ENCODE assay signal across 15 mouse cellular contexts in genomic region chr4:94725799-94726198, GRCm38 (mm10). TPM values are rescaled to one million over a fixed set of nuclear protein-coding genes. Genes with fewer than 3 reads are reported as not detected.
DNase-seq lines count a peak whose midpoint lies in the region; ATAC-seq and TF ChIP-seq lines count a peak whose summit lies in the region.
"Had no signal": no experiment of that assay in that cellular context is flagged by ENCODE, and none has a peak within 500 bp of the region (broad histone marks: within the 10 kb centered on the region; RNA-seq: fewer than 3 reads in every experiment).

No protein-coding gene starts in this region.

- H3K4me1 ChIP-seq in heart, embryonic 10.5 days = peaks cover 14% of the 10 kb centered on the region
- peaks cover 13% of the 10 kb centered on the region; the same call in 1 of the 2 replicates for H3K4me1 ChIP-seq in heart, embryonic 15.5 days (replicated peaks)
- peaks cover under 1% of the 10 kb centered on the region; the same call in 1 of the 2 replicates for H3K4me1 ChIP-seq in lung, postnatal 0 days (ENCODE audit: insufficient read depth, low read depth, low read length)
- H3K4me1 ChIP-seq: forebrain, embryonic 10.5 days; neural tube, embryonic 13.5 days had no signal

- 0 out of 2 replicates have a peak, but pooled peaks have one; percentile 70 for ATAC-seq in heart, embryonic 15.5 days (replicated peaks; ENCODE audit: insufficient number of reproducible peaks, insufficient read depth, low FRiP score, low read depth)
- peak; percentile 68; the same call in 1 of the 2 replicates for ATAC-seq in lung, postnatal 0 days
- no peak for ATAC-seq in megakaryocyte progenitor cell, adult 5-6 weeks (replicated peaks; ENCODE audit: poor library complexity)

- intact Hi-C loops in left cerebral cortex, postnatal 36 days (cut with DNase I) = no loop called here

- DNase-seq in heart, adult 11 months = peak; percentile 97
- no peak for DNase-seq in heart, adult 8-10 months (ENCODE audit: low spot score)
- DNase-seq in heart, embryonic 10.5 days (ENCODE audit: low spot score) = no peak
- DNase-seq in lung, postnatal 0 days (ENCODE audit: low spot score) = peak; percentile 43
- no peak for DNase-seq in left cerebral cortex, postnatal 36 days (ENCODE audit: low spot score in 2 of 2)
- DNase-seq in cerebellum, adult 9-11 months = no peak
- DNase-seq: cerebellum, adult 8-10 months; kidney, postnatal 14 days; left cerebral cortex, postnatal 4 days had no signal

- no peak overlapping the region for H3K9ac ChIP-seq in heart, embryonic 15.5 days
- no peak overlapping the region for H3K9ac ChIP-seq in lung, postnatal 0 days (replicated peaks; ENCODE audit: low read depth)
- H3K9ac ChIP-seq: liver, embryonic 14.5 days; neural tube, embryonic 13.5 days had no signal

- 0 out of 2 replicates have a peak overlapping the region, but pooled peaks have one; percentile 4 for H3K27ac ChIP-seq in heart, embryonic 10.5 days
- H3K27ac ChIP-seq in heart, embryonic 15.5 days = peak overlapping the region; percentile 64
- no peak overlapping the region for H3K27ac ChIP-seq in lung, postnatal 0 days (ENCODE audit: low read length)
- H3K27ac ChIP-seq: forebrain, embryonic 10.5 days; liver, embryonic 14.5 days; neural tube, embryonic 13.5 days had no signal

- H3K4me3 ChIP-seq in heart, embryonic 10.5 days = no peak overlapping the region
- H3K4me3 ChIP-seq in heart, embryonic 15.5 days = no peak overlapping the region
- H3K4me3 ChIP-seq in lung, postnatal 0 days (ENCODE audit: low read depth, low read length) = no peak overlapping the region
- H3K4me3 ChIP-seq: forebrain, embryonic 10.5 days; neural tube, embryonic 13.5 days had no signal

- no peak for TF ChIP-seq CTCF in lung, postnatal 0 days (IDR thresholded peaks at IDR 0.05)

- 42% methylated on average over 4 of the region's 4 CpGs for WGBS in heart, embryonic 10.5 days
- WGBS in heart, embryonic 15.5 days = 45% methylated on average over 4 of the region's 4 CpGs
- 56% methylated on average over 4 of the region's 4 CpGs for WGBS in lung, postnatal 0 days

- H3K4me2 ChIP-seq in heart, embryonic 15.5 days = no peak overlapping the region
- no peak overlapping the region for H3K4me2 ChIP-seq in lung, postnatal 0 days (replicated peaks; ENCODE audit: low read depth, low read length)
- H3K4me2 ChIP-seq: neural tube, embryonic 13.5 days had no signal

- no peaks in the 10 kb centered on the region for H3K9me3 ChIP-seq in heart, embryonic 10.5 days
- no peaks in the 10 kb centered on the region for H3K9me3 ChIP-seq in heart, embryonic 15.5 days (replicated peaks)
- no peaks in the 10 kb centered on the region for H3K9me3 ChIP-seq in lung, postnatal 0 days (ENCODE audit: low read length)
- H3K9me3 ChIP-seq: neural tube, embryonic 13.5 days had no signal

- no peak for TF ChIP-seq EP300 in lung, postnatal 0 days (IDR thresholded peaks at IDR 0.05)

- H3K27me3 ChIP-seq in heart, embryonic 10.5 days (ENCODE audit: insufficient read depth, poor library complexity, severe bottlenecking) = no peaks in the 10 kb centered on the region
- H3K27me3 ChIP-seq in heart, embryonic 15.5 days = no peaks in the 10 kb centered on the region
- H3K27me3 ChIP-seq in lung, postnatal 0 days (replicated peaks; ENCODE audit: insufficient read depth, low read length) = no peaks in the 10 kb centered on the region
- H3K27me3 ChIP-seq: neural tube, embryonic 13.5 days had no signal

- no peaks in the 10 kb centered on the region; the same call in 1 of the 2 replicates for H3K36me3 ChIP-seq in heart, embryonic 10.5 days
- H3K36me3 ChIP-seq in heart, embryonic 15.5 days = no peaks in the 10 kb centered on the region
- H3K36me3 ChIP-seq in lung, postnatal 0 days (ENCODE audit: insufficient read depth, low read length) = no peaks in the 10 kb centered on the region
- H3K36me3 ChIP-seq: forebrain, embryonic 10.5 days; neural tube, embryonic 13.5 days had no signal

RNA-seq across cellular contexts. Expression of gene Tek, which starts 13.3 kb away (rescaled TPM):
- total RNA-seq in heart, adult 8-10 months (2022) = 10 to 100 TPM; 33.1 to 36.1 (median 33.6) TPM
- polyA plus RNA-seq in heart, embryonic 10.5 days (2016; fragmentation: Nextera tagmentation; extraction: Ambion mirVana) = 41.4 and 63.6 TPM in 2 replicates
- polyA plus RNA-seq in heart, embryonic 15.5 days (2015; fragmentation: Nextera tagmentation; extraction: Ambion mirVana) = 37.1 and 45.3 TPM in 2 replicates
- 71.8 and 75.8 TPM in 2 replicates for polyA plus RNA-seq in lung, postnatal 0 days (2015; fragmentation: Nextera tagmentation; extraction: Ambion mirVana)
- total RNA-seq in left cerebral cortex, postnatal 36 days (2021) = 1 to 10 TPM; 8.3 to 8.7 TPM
- total RNA-seq in megakaryocyte progenitor cell, adult 5-6 weeks (2015) = 0.64 and 0.69 TPM in 2 replicates
- total RNA-seq in megakaryocyte progenitor cell, adult 5-6 weeks (2017) = 0.46 and 1.2 TPM in 2 replicates
- total RNA-seq: monocyte, adult 5-6 weeks had no signal

Comparison
In these comparisons a context has a peak if more than half of its experiments do, and no peak if none do; other contexts are left out.
1. DNase-seq: peak in heart, adult 11 months (single experiment) and lung, postnatal 0 days (single experiment); none in heart, adult 8-10 months (single experiment), heart, embryonic 10.5 days (single experiment), left cerebral cortex, postnatal 36 days (0 of 2) and cerebellum, adult 9-11 months (single experiment).
2. RNA of gene Tek, which starts 13.3 kb away (total RNA-seq): 33.1 to 36.1 TPM in heart, adult 8-10 months and 8.3 to 8.7 TPM in left cerebral cortex, postnatal 36 days; 0.46 to 1.2 TPM in megakaryocyte progenitor cell, adult 5-6 weeks; every median in the first group is over 4 times any median in the second.